Mouse (Mus musculus) lung, postnatal 0 days (tissue): ENCODE measurements at regions not wholly inside any gene's neighbourhood (a gene's known extent, or its start where the extent isn't known, plus 50 kb on each side); places are given as distances from the start of the nearest gene placed in this dataset.

Source experiments
- ATAC-seq: fragments of 200-750 bp; cut with Nextera tagmentation; 2 replicates; pipeline ENCODE4 v1.8.0; 2017; ENCODE audit warnings: moderate library complexity
- DNase-seq: peaks from one replicate; pipeline ENCODE4 v3.0.0-alpha.2; 2016; ENCODE audit warnings: low spot score
- H3K27ac ChIP-seq: fragments of 300-500 bp; sonication (generic); 2 replicates; pipeline ENCODE4 v1.5.1; 2014; ENCODE audit warnings: antibody characterized with exemption, mild to moderate bottlenecking, low read length, mixed read lengths
- H3K27me3 ChIP-seq: fragments of 300-500 bp; sonication (generic); replicated peaks from 2 replicates; pipeline ENCODE4 v1.6.1; 2014; ENCODE audit warnings: low read length, mixed read lengths; ENCODE audit not compliant: insufficient read depth
- H3K36me3 ChIP-seq: fragments of 300-500 bp; sonication (generic); 2 replicates; pipeline ENCODE4 v1.6.1; 2014; ENCODE audit warnings: low read length, mixed read lengths; ENCODE audit not compliant: insufficient read depth
- H3K4me1 ChIP-seq: fragments of 300-500 bp; sonication (generic); 2 replicates; pipeline ENCODE4 v1.6.1; 2014; ENCODE audit warnings: antibody characterized with exemption, low read depth, low read length, mixed read lengths; ENCODE audit not compliant: insufficient read depth
- H3K4me2 ChIP-seq: fragments of 300-500 bp; sonication (generic); replicated peaks from 2 replicates; pipeline ENCODE4 v1.6.1; 2014; ENCODE audit warnings: low read depth, mild to moderate bottlenecking, low read length, moderate library complexity, mixed read lengths
- H3K4me3 ChIP-seq: fragments of 300-500 bp; sonication (generic); 2 replicates; pipeline ENCODE4 v1.5.1; 2014; ENCODE audit warnings: low read depth, low read length
- H3K9ac ChIP-seq: fragments of 300-500 bp; sonication (generic); replicated peaks from 2 replicates; pipeline ENCODE4 v1.6.1; 2014; ENCODE audit warnings: low read depth, mild to moderate bottlenecking
- H3K9me3 ChIP-seq: fragments of 300-500 bp; sonication (generic); 2 replicates; pipeline ENCODE4 v1.6.1; 2016; ENCODE audit warnings: low read length, mixed read lengths
- CTCF ChIP-seq: IDR thresholded peaks from 2 replicates; pipeline ENCODE4 v1.5.1; 2016; ENCODE audit warnings: antibody characterized with exemption, mild to moderate bottlenecking
- EP300 ChIP-seq: IDR thresholded peaks from 2 replicates; pipeline ENCODE4 v1.6.1; 2016; ENCODE audit warnings: antibody characterized with exemption, mild to moderate bottlenecking, control low read depth
- WGBS: fragments of 180-500 bp; shearing (Covaris S2); extraction: QIAGEN DNeasy Blood & Tissue Kit; methylation state at CpG from one replicate; pipeline ENCODE4 v1.1.7; 2014; 5-methylcytosine and 5-hydroxymethylcytosine counted together

- Histone ChIP-seq H3K4me2 (no peak overlapping the region), H3K9me3 (no peaks in the 10 kb centered on the region), H3K27ac (no peak overlapping the region), H3K4me1 (no peaks in the 10 kb centered on the region), H3K4me3 (no peak overlapping the region), H3K9ac (no peak overlapping the region), H3K27me3 (no peaks in the 10 kb centered on the region), H3K36me3 (no peaks in the 10 kb centered on the region)
- 22% methylated on average over 2 of the region's 2 CpGs for WGBS
- TF ChIP-seq CTCF: no peak
- TF ChIP-seq EP300: no peak
- DNase-seq (no peak), ATAC-seq (no peak)
Measured at GRCm38 (mm10) chr4:114315556-114315955, 91.0 kb upstream of the Trabd2b start.

- no peak overlapping the region for H3K4me2 ChIP-seq
- no peaks in the 10 kb centered on the region for H3K9me3 ChIP-seq
- DNase-seq (no peak), ATAC-seq (no peak)
- no peaks in the 10 kb centered on the region for H3K36me3 ChIP-seq
- no peak overlapping the region for H3K9ac ChIP-seq
- TF ChIP-seq EP300 (no peak), CTCF (no peak)
- 82% methylated on average over 2 of the region's 2 CpGs for WGBS
- no peak overlapping the region for H3K27ac ChIP-seq
- H3K4me1 ChIP-seq: no peaks in the 10 kb centered on the region
- H3K4me3 ChIP-seq: no peak overlapping the region
- H3K27me3 ChIP-seq: no peaks in the 10 kb centered on the region
Measured at GRCm38 (mm10) chr4:114317076-114317475, 89.4 kb upstream of the Trabd2b start.

- Histone ChIP-seq H3K36me3 (no peaks in the 10 kb centered on the region), H3K9ac (no peak overlapping the region), H3K4me1 (no peaks in the 10 kb centered on the region), H3K9me3 (no peaks in the 10 kb centered on the region), H3K4me2 (no peak overlapping the region), H3K27ac (no peak overlapping the region), H3K27me3 (no peaks in the 10 kb centered on the region), H3K4me3 (no peak overlapping the region)
- WGBS: 39% methylated on average over 1 of the region's 1 CpGs
- no peak for ATAC-seq
- no peak for DNase-seq
- TF ChIP-seq CTCF (no peak), EP300 (no peak)
Measured at GRCm38 (mm10) chr4:114320076-114320475, 86.4 kb upstream of the Trabd2b start.

- H3K9me3 ChIP-seq: no peaks in the 10 kb centered on the region
- H3K9ac ChIP-seq: no peak overlapping the region
- no peak overlapping the region for H3K4me2 ChIP-seq
- no peak overlapping the region for H3K4me3 ChIP-seq
- no peak for ATAC-seq
- DNase-seq: no peak
- no peak for TF ChIP-seq EP300
- no peak for TF ChIP-seq CTCF
- H3K27me3 ChIP-seq: no peaks in the 10 kb centered on the region
- no peaks in the 10 kb centered on the region for H3K36me3 ChIP-seq
- no peak overlapping the region for H3K27ac ChIP-seq
- 54% methylated on average over 3 of the region's 3 CpGs for WGBS
- H3K4me1 ChIP-seq: no peaks in the 10 kb centered on the region
Measured at GRCm38 (mm10) chr4:114321516-114322339, 84.8 kb upstream of the Trabd2b start.

GRCm38 (mm10) chr4:114329978-114330377 is 76.5 kb upstream of the Trabd2b start:
- Histone ChIP-seq H3K4me1 (no peaks in the 10 kb centered on the region), H3K9ac (no peak overlapping the region), H3K4me3 (no peak overlapping the region), H3K4me2 (no peak overlapping the region), H3K27ac (no peak overlapping the region), H3K9me3 (no peaks in the 10 kb centered on the region), H3K36me3 (no peaks in the 10 kb centered on the region), H3K27me3 (no peaks in the 10 kb centered on the region)
- WGBS: 83% methylated on average over 1 of the region's 1 CpGs
- ATAC-seq (no peak), DNase-seq (no peak)
- TF ChIP-seq CTCF: no peak
- no peak for TF ChIP-seq EP300

GRCm38 (mm10) chr4:114331161-114331560 is 75.4 kb upstream of the Trabd2b start:
- TF ChIP-seq EP300 (no peak), CTCF (no peak)
- Histone ChIP-seq H3K9me3 (no peaks in the 10 kb centered on the region), H3K27ac (no peak overlapping the region), H3K4me3 (no peak overlapping the region), H3K36me3 (no peaks in the 10 kb centered on the region), H3K9ac (no peak overlapping the region), H3K27me3 (no peaks in the 10 kb centered on the region), H3K4me1 (no peaks in the 10 kb centered on the region), H3K4me2 (no peak overlapping the region)
- DNase-seq (no peak), ATAC-seq (no peak)
- 70% methylated on average over 3 of the region's 3 CpGs for WGBS

- no peak overlapping the region for H3K4me3 ChIP-seq
- TF ChIP-seq EP300: no peak
- TF ChIP-seq CTCF: no peak
- H3K27me3 ChIP-seq: no peaks in the 10 kb centered on the region
- H3K27ac ChIP-seq: no peak overlapping the region
- 75% methylated on average over 2 of the region's 2 CpGs for WGBS
- no peak overlapping the region for H3K9ac ChIP-seq
- no peak for ATAC-seq
- H3K4me2 ChIP-seq: no peak overlapping the region
- DNase-seq: no peak
- H3K9me3 ChIP-seq: no peaks in the 10 kb centered on the region
- no peaks in the 10 kb centered on the region for H3K4me1 ChIP-seq
- no peaks in the 10 kb centered on the region for H3K36me3 ChIP-seq
Measured at GRCm38 (mm10) chr4:114334850-114335249, 71.7 kb upstream of the Trabd2b start.
